Mouse (Mus musculus) megakaryocyte-erythroid progenitor cell, adult 5-6 weeks (primary cell): ENCODE results near the gene Map3k1. TPM values are rescaled to one million over a fixed set of nuclear protein-coding genes. Genes with fewer than 3 reads are reported as not detected.
A peak's percentile ranks its signal among the peaks of the same experiment; 100 is the strongest.

Experiments used
- ATAC-seq: replicated peaks from 2 replicates; pipeline ENCODE4 v1.8.0; 2016; ENCODE audit warnings: mild to moderate bottlenecking, inconsistent platforms; ENCODE audit not compliant: severe bottlenecking, poor library complexity, low FRiP score, low TSS enrichment
- total RNA-seq, 2 experiments: library from RNA; stranded (forward) in 1 of 2; stranded (reverse) in 1 of 2; fragments of 200-1000, 215-1000 nt in 1 of 2; fragments of >200 nt in 1 of 2; fragmentation: Nextera tagmentation in 1 of 2; gene quantifications; 2 replicates each; pipeline ENCODE4 v1.2.3; 2014 to 2017

The Map3k1 gene
- total RNA-seq, 2 experiments from 2014 or later = 13.6 to 36.0 TPM

GRCm38 (mm10) chr13:111815486-111815885 lies 6.7 kb upstream of the Map3k1 start:
- ATAC-seq = no peak

GRCm38 (mm10) chr13:111815017-111815416 lies 6.2 kb upstream of the Map3k1 start:
- ATAC-seq = no peak

GRCm38 (mm10) chr13:111812647-111813046 lies 3.9 kb upstream of the Map3k1 start:
- no peak for ATAC-seq

- no peak for ATAC-seq
Observed at GRCm38 (mm10) chr13:111810998-111811628, 2.3 kb upstream of the Map3k1 start.

GRCm38 (mm10) chr13:111809466-111810228 lies 854 bp upstream of the Map3k1 start:
- peak; percentile 23 for ATAC-seq

DNA sequence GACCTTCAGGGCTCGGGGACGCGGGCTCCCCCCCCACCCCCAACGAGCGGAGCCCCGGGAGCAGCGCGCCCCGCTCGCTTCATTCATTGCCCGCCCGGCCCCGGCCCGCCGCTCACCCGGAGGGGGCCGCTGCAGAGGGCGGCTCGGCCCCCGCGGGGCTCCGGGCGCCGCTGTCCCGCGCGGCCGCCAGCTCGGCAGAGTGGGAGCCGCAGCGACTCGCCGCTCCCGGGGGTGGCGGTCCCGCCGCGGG lies 481 bp downstream of the Map3k1 start:
- no peak for ATAC-seq

- ATAC-seq = peak; percentile 34
Observed at GRCm38 (mm10) chr13:111807596-111808386, 1.0 kb downstream of the Map3k1 start.

GRCm38 (mm10) chr13:111807105-111807595 lies 1.6 kb downstream of the Map3k1 start:
- ATAC-seq = peak; percentile 53

DNA sequence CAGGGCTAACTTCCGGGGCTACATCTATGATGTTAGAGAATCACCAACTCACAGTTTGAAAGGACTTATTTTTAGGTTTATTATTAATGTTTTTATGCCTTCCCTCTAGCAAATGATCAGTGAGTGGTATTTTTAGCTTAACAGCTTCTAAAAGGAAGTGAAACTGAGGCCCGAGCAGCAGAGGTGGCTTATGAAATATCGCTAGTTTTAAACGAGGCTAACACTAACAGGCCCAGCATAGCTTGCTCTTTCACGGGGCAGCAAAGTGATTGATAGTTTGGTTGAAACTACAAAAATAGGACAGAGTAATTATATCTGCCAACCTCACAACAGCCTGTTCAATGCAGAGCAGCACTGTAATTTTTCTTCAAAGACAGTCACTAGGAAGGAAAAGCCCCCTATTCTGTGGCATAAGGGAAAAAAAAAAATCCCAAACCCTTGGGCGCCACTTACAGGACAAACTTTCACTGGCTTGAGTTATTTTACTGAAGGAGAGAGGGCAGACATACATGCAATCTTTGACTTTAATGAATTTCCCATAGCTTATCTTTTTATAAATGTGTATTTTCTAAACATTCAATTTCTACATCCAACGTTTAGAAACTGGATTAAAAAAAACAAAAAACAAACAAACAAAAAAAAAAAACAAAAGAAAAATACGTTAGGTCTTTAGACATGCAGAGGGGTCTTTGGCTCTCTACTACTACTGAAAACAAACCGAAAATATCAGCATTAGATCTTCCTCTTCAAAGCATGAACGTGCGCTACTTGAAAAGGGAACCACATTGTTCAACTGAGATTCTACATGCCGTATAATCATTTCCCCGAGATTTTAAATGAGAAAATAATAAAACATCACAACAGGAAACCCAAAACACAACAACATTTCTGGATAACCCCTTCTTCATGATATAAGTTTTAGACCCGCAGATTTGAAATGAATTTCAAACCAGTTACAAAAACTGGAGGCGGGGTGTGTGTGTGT lies 2.8 kb downstream of the Map3k1 start:
- no peak for ATAC-seq

DNA sequence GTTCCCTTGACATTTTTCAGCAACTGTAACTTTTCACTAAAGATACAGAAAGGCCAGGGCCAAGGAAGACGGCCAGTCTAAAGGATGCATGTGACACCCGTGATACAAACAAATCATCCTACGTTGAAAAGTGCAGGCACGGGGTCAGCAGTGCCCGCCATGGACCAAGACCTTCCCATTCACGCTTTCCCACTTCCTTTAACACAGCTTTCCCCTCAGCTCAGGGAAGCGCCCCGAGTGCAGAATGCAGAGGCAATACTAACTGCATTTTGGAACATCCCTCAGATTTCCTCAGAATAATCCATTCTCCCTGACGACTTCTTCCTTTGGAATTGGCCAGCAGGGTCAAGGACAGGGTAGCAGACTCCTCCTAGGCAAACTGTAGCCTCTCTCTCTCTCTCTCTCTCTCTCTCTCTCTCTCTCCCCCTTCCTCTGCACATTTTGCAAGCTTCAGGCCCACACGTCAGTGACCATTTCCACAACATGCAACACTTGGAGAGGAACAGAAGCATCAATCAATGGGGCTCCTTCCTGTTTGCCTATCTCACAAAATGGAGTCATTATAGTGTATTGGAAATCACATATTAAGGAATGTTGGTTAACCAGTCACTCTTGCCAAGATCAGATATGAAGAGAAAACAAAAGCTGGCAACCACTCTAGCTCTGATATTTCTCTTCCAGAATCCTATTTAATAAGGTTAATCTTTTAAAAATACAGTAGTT lies 3.7 kb downstream of the Map3k1 start:
- ATAC-seq = no peak

DNA sequence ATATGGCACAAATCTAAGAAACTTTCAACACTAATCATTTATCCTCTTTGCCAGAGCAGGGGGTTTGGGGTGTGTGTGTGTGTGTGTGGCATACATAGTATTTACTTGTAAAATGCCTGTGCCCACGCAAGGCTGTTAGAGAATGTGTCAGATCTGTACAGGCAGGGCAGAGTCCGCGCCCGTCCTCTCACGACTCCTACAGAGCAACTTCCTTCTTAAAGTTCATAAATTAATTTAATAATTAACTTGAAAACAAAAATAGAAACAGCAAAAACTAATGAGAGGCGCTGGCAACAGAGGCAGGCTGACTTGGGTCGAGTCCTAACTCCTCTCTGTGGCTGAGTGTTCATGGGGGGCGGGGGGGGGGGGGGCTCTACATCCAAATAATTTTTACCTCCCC lies 4.6 kb downstream of the Map3k1 start:
- no peak for ATAC-seq

DNA sequence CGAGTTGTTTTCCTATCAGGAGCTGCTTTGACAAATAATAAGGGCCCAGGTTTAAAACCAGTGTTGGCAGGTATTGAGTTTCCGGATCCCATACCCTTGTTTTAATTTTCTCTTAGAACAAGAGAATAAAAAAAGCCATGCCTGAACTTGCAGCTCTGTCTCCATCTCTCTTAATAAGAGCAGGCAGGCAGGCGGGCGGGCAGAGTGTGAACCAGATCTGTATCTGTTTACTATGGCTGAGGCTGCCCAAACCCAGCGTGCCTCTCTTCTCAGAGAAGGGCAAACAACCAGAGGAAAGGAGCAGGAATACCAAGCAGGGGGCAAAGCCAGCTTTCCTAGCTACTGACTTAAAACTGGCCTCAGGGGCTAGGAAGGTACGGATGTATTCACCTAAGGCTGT lies 5.3 kb downstream of the Map3k1 start:
- ATAC-seq = no peak

DNA sequence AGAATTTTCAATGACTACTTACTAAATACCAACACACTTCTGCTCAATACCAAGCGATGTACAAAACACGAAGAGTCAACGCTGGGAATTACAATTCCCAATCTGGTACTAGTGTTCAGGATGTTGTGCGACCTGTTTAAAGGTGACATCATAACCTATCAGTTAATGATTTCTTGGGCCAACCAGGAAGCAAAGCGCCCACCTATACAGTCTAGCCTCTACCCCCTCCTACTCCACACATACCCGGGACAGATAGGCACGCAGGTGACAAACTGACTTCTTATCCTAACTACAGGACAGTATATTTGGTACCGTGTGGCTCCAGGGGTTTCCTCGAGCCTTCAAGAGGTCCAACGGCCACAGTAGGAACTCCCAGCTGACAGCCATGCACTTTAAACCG lies 5.9 kb downstream of the Map3k1 start:
- no peak for ATAC-seq

- no peak for ATAC-seq
Observed at GRCm38 (mm10) chr13:111802271-111802665, 6.5 kb downstream of the Map3k1 start.

GRCm38 (mm10) chr13:111801662-111802270 lies 7.0 kb downstream of the Map3k1 start:
- no peak for ATAC-seq

DNA sequence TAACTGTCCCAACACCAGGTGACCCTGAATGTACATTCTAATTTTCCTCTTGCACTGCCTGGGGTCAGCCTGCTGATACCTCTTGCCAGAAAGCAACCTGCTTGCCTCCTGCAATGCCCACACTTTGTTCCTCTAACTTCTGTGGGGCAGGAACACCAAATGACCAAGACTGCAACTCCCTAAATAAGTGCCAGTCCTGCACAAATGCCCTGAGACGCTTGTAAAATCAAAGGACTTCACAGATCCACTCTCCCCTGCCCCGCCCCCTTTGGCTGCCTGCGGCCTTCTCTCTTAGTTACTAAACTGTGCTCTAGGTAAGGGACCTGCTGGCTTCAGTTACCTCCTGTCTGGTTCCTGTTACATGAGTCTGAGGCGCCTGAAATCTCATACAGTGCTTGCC lies 7.9 kb downstream of the Map3k1 start:
- ATAC-seq = no peak

GRCm38 (mm10) chr13:111798044-111798443 lies 10.7 kb downstream of the Map3k1 start:
- no peak for ATAC-seq

DNA sequence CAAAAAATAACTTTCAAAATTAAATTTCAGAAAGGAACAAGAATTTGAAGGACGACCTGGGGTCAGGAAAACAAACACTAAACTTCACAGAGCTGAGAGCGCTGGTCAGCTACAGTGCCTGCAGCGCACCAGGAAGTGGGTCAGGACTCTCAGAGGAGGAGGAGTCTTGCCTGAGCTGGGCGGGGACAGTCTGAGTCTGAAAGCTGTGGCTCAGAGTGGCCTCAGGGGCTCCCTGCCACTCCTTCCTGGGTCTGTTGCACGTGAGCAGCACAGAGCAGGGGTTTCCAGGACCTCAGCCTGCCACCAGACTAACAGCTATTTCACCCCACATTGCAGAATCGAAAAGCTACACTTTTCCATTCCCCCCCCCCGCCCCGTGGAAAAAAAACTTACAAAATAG lies 11.8 kb downstream of the Map3k1 start:
- peak; percentile 93 for ATAC-seq
